Mouse (Mus musculus): ENCODE measurements around the gene Cep57l1.
A peak's percentile ranks its signal among the peaks of the same experiment; 100 is the strongest.
"Not testable (repeated sequence)": the region's sequence is repeated elsewhere in the genome, so short reads cannot be mapped to it uniquely, and the experiment has no call there.

The Cep57l1 gene

DNA sequence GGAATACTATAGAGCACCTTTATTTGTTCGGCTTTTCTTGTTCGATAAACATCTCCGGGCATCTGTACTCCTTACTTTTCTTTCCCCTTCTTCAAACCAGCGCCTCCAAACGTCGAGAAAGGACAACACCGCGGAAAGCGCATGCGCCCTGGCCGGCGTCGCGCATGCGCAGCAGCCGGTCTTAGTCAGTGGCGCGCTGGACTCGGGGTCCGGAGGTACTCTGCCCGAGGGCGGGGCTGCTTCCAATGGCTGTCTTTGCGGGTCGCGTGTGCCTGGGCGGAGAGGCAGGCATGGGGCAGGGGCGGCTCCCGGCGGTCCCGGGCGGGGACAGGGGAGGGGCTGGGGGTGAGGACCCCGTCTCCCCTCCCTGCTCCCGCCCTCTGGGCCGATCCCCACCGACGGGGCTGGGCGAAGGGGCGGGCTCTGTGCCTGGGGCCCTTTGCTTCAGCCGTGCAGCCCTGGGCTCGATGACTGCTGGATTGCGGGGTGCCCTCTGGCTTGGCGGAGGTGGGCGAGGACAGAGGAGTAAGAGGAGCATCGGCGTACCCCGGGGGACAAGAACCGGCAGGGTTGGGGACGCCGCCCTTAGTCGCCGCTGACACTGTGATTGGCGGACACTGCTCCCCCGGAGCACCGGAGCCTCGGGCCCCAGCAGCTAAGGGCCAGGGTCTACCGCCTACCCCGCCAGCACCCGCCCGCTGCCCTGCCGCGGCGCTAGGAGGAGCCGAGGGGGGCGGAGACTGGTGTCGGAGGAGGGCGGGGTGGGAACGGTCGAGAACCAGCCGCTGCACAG, at the start of gene Cep57l1, which contains the start of gene Sesn1:
Gene Cep57l1, minus strand, starts transcription at position 101 of the 793 bp plus-strand sequence.
Gene Sesn1, plus strand, starts transcription at position 165 of the 793 bp plus-strand sequence.
- peak; percentile 95 for DNase-seq

DNA sequence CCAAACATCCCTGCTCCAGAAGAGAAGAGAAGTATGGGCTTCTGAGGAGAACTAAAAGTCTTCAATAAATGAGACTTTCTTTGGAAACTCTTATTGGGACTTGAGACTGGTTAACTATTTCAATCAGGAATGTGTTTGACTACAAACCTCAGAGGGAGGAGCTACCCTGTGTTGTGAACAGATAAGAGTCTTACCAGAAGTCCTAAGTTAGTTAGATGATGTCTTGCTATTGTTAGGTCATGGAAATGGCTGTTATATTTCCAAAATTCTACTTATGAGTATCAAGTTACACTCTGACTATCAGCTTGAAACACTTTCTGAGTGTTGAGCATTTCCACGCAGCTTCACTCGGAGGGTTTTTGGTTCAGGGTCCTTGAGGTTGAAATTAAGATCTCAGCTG, 39.0 kb upstream of the Cep57l1 start:
- no peak for DNase-seq

- DNase-seq, result no peak
Observed at GRCm38 (mm10) chr10:41847737-41848136, 38.1 kb upstream of the Cep57l1 start.

- DNase-seq, result no peak
Observed at GRCm38 (mm10) chr10:41838911-41839310, 29.2 kb upstream of the Cep57l1 start.

DNA sequence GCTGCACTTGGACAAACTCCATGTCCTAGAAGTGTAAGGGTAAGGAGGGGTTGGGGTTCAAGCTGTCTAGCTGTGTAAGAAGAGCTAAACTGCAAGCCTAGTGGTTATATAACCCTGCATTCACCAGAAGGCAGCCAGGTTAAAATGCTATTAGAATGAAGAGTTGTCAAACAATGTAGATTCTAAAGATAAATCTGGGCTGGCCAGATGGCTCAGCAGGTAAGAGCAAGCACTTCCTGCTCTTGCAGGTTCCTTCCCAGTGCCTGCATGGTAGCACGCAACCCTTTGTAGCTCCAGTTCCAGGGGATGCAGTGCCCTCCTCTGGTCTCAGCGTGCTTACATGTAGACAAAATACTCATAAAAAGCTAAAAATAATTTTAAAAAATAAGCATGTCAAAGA, 24.5 kb upstream of the Cep57l1 start:
- no peak for DNase-seq

DNA sequence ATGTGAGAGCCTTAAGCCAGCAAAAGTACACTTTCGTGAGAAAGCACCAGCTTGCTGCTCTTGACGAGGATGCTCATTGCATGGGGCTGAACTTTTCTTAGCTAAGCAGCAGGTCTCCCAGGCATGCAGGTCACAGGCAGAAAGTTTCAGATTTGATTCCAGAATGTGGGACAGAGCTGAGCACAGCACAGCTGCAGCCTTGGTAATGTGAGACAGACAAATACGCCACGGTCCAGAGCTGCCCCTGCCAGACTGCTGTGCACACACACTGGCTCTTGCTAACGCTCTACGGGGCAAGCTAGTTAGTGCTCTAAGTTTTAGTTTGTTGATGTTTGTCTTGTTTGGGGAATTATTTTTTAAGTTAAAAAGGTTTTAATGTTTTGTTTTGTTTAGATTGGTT, 22.5 kb upstream of the Cep57l1 start:
- DNase-seq, result no peak

DNA sequence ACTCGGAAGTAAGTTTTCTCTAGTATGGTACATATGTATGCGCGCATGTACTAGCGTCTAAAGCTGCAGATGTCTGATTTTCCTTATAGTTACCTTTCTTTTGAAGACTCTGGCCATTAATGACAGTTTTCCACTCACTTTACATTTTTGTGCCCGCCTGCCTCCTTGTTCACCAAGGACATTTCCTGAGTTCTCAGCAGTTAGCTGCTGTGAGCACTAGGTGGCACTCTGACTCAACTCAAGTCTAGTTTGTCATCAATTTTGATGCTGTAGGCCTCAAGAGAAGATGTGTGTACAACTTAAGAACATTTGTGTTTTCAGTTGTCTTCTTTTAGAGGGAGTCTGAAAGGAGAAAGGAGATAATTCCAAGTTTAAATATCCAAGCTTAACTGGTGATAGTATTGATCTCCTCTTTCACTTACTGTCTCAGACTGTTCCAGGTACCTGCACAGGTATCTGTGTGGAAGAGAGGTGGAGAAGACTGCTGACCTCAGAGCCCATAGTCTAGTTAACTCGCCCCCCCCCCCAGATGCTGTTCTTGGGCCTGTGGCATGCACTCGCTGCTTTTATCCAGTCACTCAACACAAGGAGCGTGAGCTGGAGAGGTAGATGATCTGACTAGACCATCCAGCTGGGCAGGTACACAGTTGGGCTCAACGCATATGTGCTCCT, 21.3 kb upstream of the Cep57l1 start:
- peak; percentile 75 for DNase-seq

DNA sequence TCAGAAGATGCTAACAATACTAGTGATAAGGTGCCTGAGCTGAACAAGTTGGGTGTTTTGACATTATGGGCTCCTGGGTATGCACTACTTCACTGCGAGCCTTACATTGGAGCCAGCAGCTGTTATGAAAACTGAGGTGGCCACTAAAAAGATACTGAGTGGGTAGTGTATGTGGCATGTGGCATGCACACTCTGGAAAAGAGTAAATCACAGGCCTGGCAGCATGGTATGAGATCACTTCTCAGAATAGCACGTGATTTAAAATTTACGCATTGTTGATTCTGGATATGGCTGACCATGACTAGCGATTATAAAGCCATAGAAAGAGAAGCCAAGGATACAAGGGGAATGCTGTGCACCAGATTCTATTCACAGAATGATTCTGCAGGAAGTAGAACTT, 20.8 kb upstream of the Cep57l1 start:
- no peak for DNase-seq

DNA sequence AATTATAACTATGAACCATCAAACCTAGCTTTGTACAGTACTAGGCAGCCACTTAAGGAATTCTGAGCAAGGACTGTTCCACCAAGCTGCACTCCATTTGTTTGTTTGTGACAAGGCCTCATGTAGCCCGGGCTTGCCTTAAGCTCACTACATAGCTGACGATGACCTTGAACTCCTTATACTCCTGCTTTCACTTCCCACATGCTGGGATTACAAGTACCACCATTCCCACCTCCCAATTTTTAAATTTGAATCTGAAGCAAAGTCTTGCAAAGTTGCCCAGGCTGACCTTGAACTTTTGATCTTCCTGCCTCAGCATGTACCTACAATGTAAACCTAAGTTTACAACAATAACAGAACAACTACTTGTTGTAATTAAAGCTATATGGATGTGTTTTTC, 20.3 kb upstream of the Cep57l1 start:
- DNase-seq, result no peak

- no peak for DNase-seq
Observed at GRCm38 (mm10) chr10:41829191-41829590, 19.5 kb upstream of the Cep57l1 start.

GRCm38 (mm10) chr10:41827784-41828183, 18.1 kb upstream of the Cep57l1 start:
- no peak for DNase-seq

DNA sequence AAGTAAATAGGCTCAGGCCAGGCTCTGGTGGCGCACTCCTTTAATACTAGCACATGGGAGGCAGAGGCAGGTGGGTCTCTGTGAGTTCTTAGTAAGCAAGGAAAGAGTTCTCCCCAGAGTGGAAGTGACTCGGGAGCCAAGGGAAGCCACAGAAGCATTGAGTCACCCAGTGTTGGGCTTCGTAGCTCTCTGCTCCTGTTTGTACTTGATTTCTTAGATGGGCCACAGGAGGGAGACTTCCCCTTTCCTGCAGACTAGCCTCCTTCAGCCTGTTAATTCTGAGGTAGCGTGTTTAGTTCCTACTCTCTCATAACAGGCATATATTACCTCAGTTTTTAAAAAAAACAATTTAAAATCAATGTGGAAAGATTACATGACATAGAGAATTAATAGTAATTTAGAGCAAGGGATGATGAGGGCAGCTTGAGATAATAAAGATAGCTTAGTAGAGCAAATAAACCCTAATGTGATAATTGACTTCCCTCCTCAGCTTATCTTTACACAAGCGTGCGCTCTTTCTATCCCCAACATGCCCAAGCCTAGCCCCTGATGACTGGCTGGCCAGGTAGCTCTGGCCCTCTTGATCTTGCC, 16.9 kb upstream of the Cep57l1 start:
- no peak for DNase-seq

DNA sequence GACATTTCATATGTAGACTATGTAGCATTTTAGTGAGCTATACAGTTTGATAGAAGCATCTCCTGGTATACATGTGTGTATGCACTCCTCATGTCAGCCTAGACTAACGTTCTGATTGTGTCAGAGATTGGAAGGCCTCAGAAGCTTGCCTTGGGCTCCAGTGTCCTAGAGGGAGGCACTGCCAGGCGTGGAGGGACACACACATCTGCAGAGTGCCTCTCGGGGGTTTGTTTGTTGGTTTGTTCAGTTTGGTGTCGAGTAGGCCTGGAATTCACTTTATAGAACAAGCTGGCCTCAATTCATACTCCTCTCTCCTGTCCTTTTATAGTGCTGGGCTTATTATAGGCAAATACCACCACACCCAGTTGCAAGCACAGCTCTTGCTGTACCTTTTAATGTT, 16.3 kb upstream of the Cep57l1 start:
- DNase-seq, result no peak

DNA sequence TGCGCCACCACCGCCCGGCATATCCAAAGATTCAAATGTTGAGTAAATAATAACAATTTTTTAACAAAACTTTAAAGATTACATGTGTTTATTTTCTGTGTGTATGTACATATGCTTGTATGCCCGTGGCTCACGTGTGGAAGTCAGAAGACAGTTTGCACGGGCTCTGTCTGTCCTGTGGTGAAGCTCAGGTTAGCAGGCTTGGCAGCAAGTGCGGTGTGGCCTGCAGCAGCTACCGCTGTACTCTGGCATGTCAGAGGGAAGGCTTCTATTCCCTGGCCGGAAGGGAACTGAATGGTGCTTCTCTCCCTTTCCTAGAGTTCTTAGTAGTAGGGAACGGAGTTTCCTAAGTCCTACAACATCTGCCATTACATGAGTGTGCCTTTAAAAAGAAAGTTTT, 15.4 kb upstream of the Cep57l1 start:
- no peak for DNase-seq

- no peak for DNase-seq
Observed at GRCm38 (mm10) chr10:41823916-41824315, 14.2 kb upstream of the Cep57l1 start.

GRCm38 (mm10) chr10:41823282-41823675, 13.6 kb upstream of the Cep57l1 start:
- not testable (repeated sequence) for DNase-seq

DNA sequence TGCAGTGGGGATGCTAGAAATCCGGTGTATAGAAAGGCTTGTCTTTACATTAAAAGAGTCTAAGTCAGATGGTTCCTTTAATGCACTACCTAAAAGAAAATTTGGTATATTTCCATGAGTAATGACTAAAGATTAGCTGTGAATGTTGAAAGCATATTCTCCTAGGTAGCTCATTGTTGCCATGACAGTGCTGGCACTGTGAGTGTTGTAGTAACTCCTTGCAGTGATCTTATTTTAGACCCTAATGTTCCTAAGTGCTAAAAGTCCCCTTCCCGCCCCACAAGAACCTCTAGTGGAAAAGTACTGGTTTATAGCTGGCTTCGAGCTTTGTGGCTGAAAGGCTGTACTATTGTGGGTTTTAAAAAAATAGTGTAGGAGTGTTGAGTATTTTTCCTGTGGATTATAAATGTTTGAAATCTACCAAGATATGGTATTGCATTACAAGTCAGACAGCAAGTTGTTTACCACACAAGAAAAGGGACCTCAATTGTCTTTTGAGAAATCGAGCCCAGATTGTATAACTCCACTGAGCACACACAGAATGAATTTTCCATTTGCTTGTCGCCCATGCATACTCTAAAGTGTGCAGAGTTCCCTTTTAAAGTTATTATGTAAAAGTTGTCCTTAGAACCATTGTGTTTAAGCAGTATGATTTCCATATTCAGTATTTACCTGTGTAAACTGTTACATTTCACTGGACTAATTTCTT, 13.1 kb upstream of the Cep57l1 start:
- no peak for DNase-seq

DNA sequence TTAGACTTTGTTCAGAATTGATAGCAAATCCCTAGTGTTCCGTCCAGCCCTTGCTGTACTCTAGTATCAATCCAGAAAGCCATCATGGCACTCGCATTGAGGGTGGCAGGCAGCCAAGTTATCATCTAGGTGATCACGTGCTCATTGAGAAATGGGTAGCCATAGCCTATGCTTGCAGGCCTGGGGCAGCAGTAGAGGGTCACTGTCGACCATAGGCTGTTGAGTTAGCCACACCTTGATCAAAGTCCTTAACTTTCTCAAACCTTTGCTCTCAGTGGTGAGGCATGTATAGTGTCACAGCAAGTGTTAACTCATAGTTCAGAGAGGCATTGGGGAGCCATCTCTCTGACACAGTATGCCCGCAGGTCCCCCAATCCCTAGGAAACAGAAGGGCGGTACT, 11.5 kb upstream of the Cep57l1 start:
- no peak for DNase-seq

- DNase-seq, result no peak
Observed at GRCm38 (mm10) chr10:41820401-41820800, 10.7 kb upstream of the Cep57l1 start.

DNA sequence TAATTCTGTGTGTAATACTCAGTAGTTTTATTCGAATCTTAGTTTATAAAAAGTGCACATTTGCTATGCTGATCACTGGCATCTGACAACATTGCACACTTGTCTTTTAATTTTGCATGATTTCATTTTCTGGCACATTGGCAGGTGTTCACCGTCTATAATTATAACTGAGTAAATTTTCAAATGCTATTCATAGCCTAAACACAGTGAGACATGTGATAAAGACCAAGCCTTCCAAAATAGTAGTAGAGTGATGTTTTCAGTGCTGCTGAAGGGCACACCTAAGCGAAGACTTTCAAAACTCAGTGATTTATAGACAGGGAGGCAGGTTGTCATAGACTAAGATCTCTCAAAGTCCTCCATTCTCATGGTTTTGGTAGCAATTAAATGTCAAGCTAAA, 9.6 kb upstream of the Cep57l1 start:
- DNase-seq, result no peak

- not testable (repeated sequence) for DNase-seq
Observed at GRCm38 (mm10) chr10:41818733-41819070, 9.0 kb upstream of the Cep57l1 start.

- DNase-seq, result no peak
Observed at GRCm38 (mm10) chr10:41818036-41818732, 8.5 kb upstream of the Cep57l1 start.

DNA sequence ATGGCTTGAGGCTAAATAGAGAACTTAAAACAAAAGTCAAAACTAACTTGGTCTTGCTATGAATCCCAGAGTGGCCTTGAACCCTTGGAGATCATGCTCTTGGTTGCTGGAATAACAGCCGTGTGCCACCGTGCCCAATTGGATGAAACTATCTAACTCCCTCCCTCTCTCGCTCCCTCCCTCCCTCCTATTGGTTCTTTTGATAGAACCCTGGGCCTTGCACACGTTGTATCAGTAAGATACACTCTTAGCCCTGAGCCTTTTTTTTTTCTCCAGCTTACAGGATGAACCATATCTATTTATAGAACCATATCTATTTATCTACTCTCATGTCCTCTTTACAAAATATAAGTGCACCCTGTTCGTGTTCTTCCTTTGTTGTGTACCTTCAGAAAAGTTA, 6.8 kb upstream of the Cep57l1 start:
- DNase-seq, result no peak

Data from kidney, adult 9 months (tissue).